Mouse (Mus musculus): ENCODE results near the gene Kat2a.

- no peak for TF ChIP-seq POLR2A (IDR thresholded peaks at IDR 0.05; ENCODE audit: borderline replicate concordance, control insufficient read depth, low read depth, low read length)
- TF ChIP-seq CTCF (IDR thresholded peaks at IDR 0.05; ENCODE audit: control insufficient read depth, insufficient read depth, low read length): no peak
Measured at GRCm38 (mm10) chr11:100682526-100682925, 29.7 kb downstream of the Kat2a start.

Data from bone marrow, adult 2 months (tissue).